Mouse (Mus musculus): ENCODE results near the gene Gm6899. TPM values are rescaled to one million over a fixed set of nuclear protein-coding genes. Genes with fewer than 3 reads are reported as not detected.

The Gm6899 gene
- total RNA-seq, 1 experiment from 2014 or later, result not detected

GRCm38 (mm10) chr11:26636239-26636638 lies 43.2 kb downstream of the Gm6899 start:
- ATAC-seq (ENCODE audit: extremely low read depth, insufficient number of reproducible peaks, low FRiP score, poor library complexity, severe bottlenecking), result no peak

GRCm38 (mm10) chr11:26640314-26640785 lies 47.3 kb downstream of the Gm6899 start:
- ATAC-seq (ENCODE audit: extremely low read depth, insufficient number of reproducible peaks, low FRiP score, poor library complexity, severe bottlenecking), result peak; percentile 97

- ATAC-seq (ENCODE audit: extremely low read depth, insufficient number of reproducible peaks, low FRiP score, poor library complexity, severe bottlenecking), result no peak
Measured at GRCm38 (mm10) chr11:26642141-26642540, 49.1 kb downstream of the Gm6899 start.

Other genes starting within 250 kb of the Gm6899 start
- gene Fancl, start 207.1 kb upstream of the Gm6899 start, total RNA-seq (2017), result 17.3 and 27.7 TPM in 2 replicates
- 31.2 and 36.9 TPM in 2 replicates for gene Vrk2, start 758 bp downstream of the Gm6899 start, total RNA-seq (2017)